Mouse (Mus musculus): Measurements from ENCODE around the gene Chd4. TPM values are rescaled to one million over a fixed set of nuclear protein-coding genes. Genes with fewer than 3 reads are reported as not detected.
A peak's percentile ranks its signal among the peaks of the same experiment; 100 is the strongest.

The Chd4 gene
- 53.5 and 59.8 TPM in 2 replicates for polyA plus RNA-seq (2015; fragmentation: Nextera tagmentation; extraction: Ambion mirVana)

DNA sequence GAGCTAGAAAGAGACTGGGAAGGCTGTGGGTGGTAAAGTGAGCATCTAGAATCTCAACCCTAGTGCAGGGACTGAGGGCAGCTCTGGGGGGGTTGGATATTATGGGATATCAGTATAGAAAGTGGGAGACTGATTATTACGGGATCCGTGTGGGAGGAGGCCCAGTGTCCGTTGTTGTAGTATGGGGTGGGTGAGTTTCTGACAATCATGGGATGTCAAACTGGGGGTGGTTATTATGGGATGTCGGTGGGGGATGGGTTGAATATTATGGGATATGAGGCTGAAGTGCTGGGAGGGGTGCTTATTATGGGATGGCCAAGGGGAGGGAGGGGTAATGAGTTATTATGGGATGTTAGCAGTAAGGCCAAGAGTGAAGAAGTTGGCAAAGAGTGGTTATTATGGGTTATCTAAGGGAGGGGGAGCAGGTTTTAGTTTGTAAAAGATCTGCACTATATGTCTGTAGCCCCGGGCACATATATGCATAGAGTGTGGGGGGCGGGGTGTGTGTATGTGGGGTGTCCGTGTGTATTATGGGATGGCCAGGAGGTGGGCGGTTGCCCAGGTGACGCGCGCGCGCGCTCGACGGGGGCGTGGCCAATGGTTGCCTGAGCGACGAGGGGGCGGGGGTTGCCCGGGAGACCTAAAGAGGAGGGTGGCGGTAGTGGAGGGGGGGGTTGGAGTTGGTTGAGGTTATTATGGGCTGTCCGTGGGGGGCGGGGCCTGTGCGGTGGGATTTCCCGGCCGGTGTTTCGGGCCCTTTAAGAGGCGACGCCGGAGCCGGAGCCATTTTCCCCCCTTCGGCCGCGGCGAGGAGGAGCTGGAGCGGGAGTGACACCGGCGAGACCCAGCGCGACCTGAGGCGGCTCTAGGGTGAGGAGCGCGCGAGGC, at the start of gene Chd4:
Gene Chd4 (plus strand): TSS at position 591 of the 888 bp plus-strand sequence.
- TF ChIP-seq CTCF (IDR thresholded peaks at IDR 0.05) (no peak), EP300 (IDR thresholded peaks at IDR 0.05) (peak; percentile 44; the same call in 1 of the 2 replicates)
- Histone ChIP-seq H3K9ac (replicated peaks; ENCODE audit: low read depth) (peak within 1 kb of the TSS; percentile 77), H3K4me1 (ENCODE audit: insufficient read depth, low read depth, low read length) (peaks cover 20% of the 10 kb centered on the region), H3K9me3 (ENCODE audit: low read length) (no peaks in the 10 kb centered on the region), H3K4me2 (replicated peaks; ENCODE audit: low read depth, low read length) (peak within 1 kb of the TSS; percentile 88), H3K27ac (ENCODE audit: low read length) (peak within 1 kb of the TSS; percentile 93), H3K27me3 (replicated peaks; ENCODE audit: insufficient read depth, low read length) (no peaks in the 10 kb centered on the region), H3K4me3 (ENCODE audit: low read depth, low read length) (peak within 1 kb of the TSS; percentile 82), H3K36me3 (ENCODE audit: insufficient read depth, low read length) (peaks cover 7% of the 10 kb centered on the region; the same call in 1 of the 2 replicates)
- WGBS, result 3% methylated on average over 31 of the region's 45 CpGs
- DNase-seq (ENCODE audit: low spot score), result peak; percentile 96
- ATAC-seq, result peak; percentile 84

DNA sequence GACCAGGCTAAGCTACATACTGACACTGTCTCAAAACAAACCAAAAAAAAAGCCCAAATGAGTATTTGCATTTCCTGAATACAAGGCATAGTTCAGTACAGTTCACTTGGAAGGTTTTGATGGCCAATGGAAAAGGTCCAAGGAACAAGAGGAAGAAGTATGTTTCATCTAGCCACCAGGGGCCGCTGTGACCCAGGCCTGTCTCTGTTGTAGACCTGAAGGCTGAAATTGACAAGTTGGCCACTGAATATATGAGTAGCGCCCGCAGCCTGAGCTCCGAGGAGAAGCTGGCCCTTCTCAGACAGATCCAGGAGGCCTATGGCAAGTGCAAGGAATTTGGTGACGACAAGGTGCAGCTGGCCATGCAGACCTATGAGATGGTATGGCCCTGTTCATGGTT, 49.1 kb upstream of the Chd4 start:
- ATAC-seq (peak; percentile 79), DNase-seq (ENCODE audit: low spot score) (peak; percentile 93)
- no peak overlapping the region for H3K9ac ChIP-seq (replicated peaks; ENCODE audit: low read depth)

DNA sequence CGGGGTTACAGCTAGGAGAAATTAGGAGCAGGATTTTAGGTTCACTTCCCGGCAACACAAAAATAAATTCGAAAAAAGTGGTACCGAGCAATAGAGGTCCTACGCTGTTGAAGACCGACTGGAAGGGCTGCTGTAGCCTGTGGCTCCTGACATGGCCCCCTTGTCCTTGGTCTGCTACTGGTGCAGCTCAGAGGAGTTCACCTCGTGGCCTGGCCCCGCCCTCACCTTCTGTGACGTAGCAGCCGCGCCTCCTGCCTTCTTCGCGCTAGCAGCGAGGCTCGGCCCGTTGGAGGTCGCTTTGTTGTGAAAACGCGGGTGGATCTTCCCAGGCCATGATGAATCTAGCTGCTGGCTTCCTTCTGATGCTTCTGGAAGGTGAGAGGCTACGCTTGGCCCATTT, 46.1 kb upstream of the Chd4 start, which contains the start of gene Acrbp:
Gene Acrbp (plus strand): TSS at position 12 of the 400 bp plus-strand sequence.
- no peak within 1 kb of the TSS for H3K27ac ChIP-seq (ENCODE audit: low read length)
- no peaks in the 10 kb centered on the region for H3K9me3 ChIP-seq (ENCODE audit: low read length)
- no peak within 1 kb of the TSS for H3K9ac ChIP-seq (replicated peaks; ENCODE audit: low read depth)
- H3K36me3 ChIP-seq (ENCODE audit: insufficient read depth, low read length), result peaks cover 49% of the 10 kb centered on the region
- no peak within 1 kb of the TSS for H3K4me2 ChIP-seq (replicated peaks; ENCODE audit: low read depth, low read length)
- ATAC-seq, result no peak
- H3K27me3 ChIP-seq (replicated peaks; ENCODE audit: insufficient read depth, low read length), result no peaks in the 10 kb centered on the region
- H3K4me1 ChIP-seq (ENCODE audit: insufficient read depth, low read depth, low read length), result no peaks in the 10 kb centered on the region
- TF ChIP-seq EP300 (IDR thresholded peaks at IDR 0.05), result no peak
- TF ChIP-seq CTCF (IDR thresholded peaks at IDR 0.05), result no peak
- DNase-seq (ENCODE audit: low spot score), result no peak
- no peak within 1 kb of the TSS for H3K4me3 ChIP-seq (ENCODE audit: low read depth, low read length)
- 38% methylated on average over 20 of the region's 20 CpGs for WGBS

More for the DNA sequence above, 49.1 kb upstream of the Chd4 start:
- no peak overlapping the region for H3K4me2 ChIP-seq (replicated peaks; ENCODE audit: low read depth, low read length)
- H3K4me1 ChIP-seq (ENCODE audit: insufficient read depth, low read depth, low read length), result no peaks in the 10 kb centered on the region
- H3K27me3 ChIP-seq (replicated peaks; ENCODE audit: insufficient read depth, low read length), result no peaks in the 10 kb centered on the region
- TF ChIP-seq EP300 (IDR thresholded peaks at IDR 0.05), result no peak
- TF ChIP-seq CTCF (IDR thresholded peaks at IDR 0.05), result peak; percentile 93
- H3K4me3 ChIP-seq (ENCODE audit: low read depth, low read length), result no peak overlapping the region
- WGBS, result 27% methylated on average over 5 of the region's 5 CpGs
- H3K27ac ChIP-seq (ENCODE audit: low read length), result no peak overlapping the region
- peaks cover 53% of the 10 kb centered on the region for H3K36me3 ChIP-seq (ENCODE audit: insufficient read depth, low read length)
- no peaks in the 10 kb centered on the region for H3K9me3 ChIP-seq (ENCODE audit: low read length)

DNA sequence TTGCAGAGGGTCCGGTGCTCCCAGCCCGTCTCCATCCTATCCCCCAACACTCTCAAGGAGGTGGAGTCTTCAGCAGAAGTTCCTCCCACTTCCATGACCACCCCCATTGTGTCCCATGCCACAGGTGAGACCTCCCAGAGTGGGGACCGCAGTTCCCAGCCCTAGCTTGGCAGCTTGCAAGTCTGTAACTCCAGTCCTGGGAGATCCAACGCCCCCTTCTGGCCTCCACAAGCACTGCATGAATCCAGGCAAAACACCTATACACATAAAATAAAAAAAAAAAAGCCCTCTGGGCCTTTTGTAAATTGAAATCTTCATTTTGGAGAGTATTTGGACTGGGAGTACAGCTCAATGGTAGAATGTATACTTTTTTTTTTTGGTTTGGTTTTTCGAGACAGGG, 44.5 kb upstream of the Chd4 start:
- H3K9ac ChIP-seq (replicated peaks; ENCODE audit: low read depth), result no peak overlapping the region
- DNase-seq (ENCODE audit: low spot score) (no peak), ATAC-seq (no peak)
- no peaks in the 10 kb centered on the region for H3K27me3 ChIP-seq (replicated peaks; ENCODE audit: insufficient read depth, low read length)
- H3K9me3 ChIP-seq (ENCODE audit: low read length), result no peaks in the 10 kb centered on the region
- H3K4me1 ChIP-seq (ENCODE audit: insufficient read depth, low read depth, low read length), result no peaks in the 10 kb centered on the region
- H3K4me3 ChIP-seq (ENCODE audit: low read depth, low read length), result no peak overlapping the region
- WGBS, result 61% methylated on average over 5 of the region's 5 CpGs
- TF ChIP-seq CTCF (IDR thresholded peaks at IDR 0.05), result peak; percentile 55
- no peak for TF ChIP-seq EP300 (IDR thresholded peaks at IDR 0.05)
- H3K36me3 ChIP-seq (ENCODE audit: insufficient read depth, low read length), result peaks cover 44% of the 10 kb centered on the region
- no peak overlapping the region for H3K27ac ChIP-seq (ENCODE audit: low read length)
- H3K4me2 ChIP-seq (replicated peaks; ENCODE audit: low read depth, low read length), result no peak overlapping the region

DNA sequence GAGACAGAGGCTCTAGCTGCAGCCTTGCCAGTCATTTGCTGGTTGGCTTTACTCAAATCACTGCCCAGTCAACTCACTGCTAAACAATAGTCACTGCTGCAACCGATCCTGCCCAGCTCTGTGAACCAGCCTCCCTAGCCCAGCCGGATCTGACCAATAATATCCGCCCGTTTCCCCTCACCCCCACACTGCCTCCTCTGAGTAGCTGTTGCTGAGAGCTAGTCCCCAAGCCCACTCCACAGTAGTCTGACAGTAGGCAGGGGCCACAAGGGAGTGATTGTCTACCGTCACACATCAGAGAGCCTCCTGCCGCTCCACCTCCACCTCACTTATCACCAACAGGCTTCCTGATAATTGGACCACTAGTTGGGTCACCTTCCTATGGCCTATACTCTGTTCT, 34.3 kb upstream of the Chd4 start:
- no peak overlapping the region for H3K27ac ChIP-seq (ENCODE audit: low read length)
- TF ChIP-seq EP300 (IDR thresholded peaks at IDR 0.05), result no peak
- no peak for TF ChIP-seq CTCF (IDR thresholded peaks at IDR 0.05)
- H3K4me1 ChIP-seq (ENCODE audit: insufficient read depth, low read depth, low read length), result no peaks in the 10 kb centered on the region
- H3K4me3 ChIP-seq (ENCODE audit: low read depth, low read length), result no peak overlapping the region
- ATAC-seq, result no peak
- DNase-seq (ENCODE audit: low spot score), result no peak
- H3K9me3 ChIP-seq (ENCODE audit: low read length), result no peaks in the 10 kb centered on the region
- no peak overlapping the region for H3K4me2 ChIP-seq (replicated peaks; ENCODE audit: low read depth, low read length)
- 0 out of 2 replicates have a peak, but pooled peaks cover 3% of the 10 kb centered on the region for H3K36me3 ChIP-seq (ENCODE audit: insufficient read depth, low read length)
- WGBS, result 25% methylated on average over 6 of the region's 6 CpGs
- H3K27me3 ChIP-seq (replicated peaks; ENCODE audit: insufficient read depth, low read length), result no peaks in the 10 kb centered on the region
- H3K9ac ChIP-seq (replicated peaks; ENCODE audit: low read depth), result no peak overlapping the region

DNA sequence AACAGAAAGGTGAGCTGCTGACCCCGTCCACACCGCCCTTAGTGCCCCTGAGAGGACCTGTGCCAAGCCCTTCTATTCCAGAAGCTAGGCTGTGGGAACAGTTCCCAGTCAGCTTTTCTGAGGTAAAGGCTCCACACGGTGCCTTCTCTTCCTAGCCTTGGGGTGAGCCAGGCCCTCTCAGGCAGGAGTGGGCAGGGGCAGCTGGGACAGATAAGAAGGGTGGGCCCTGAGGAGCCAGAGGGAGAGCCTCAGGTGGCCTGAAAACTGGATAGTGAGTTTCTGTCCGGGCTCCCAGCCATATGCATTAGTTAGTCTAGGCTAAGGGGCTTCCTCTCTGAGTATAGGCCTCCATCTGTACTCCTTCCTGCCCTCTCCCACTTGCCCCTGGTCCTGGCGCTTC, 33.3 kb upstream of the Chd4 start:
- DNase-seq (ENCODE audit: low spot score) (no peak), ATAC-seq (no peak)
- Histone ChIP-seq H3K4me1 (ENCODE audit: insufficient read depth, low read depth, low read length) (no peaks in the 10 kb centered on the region), H3K9ac (replicated peaks; ENCODE audit: low read depth) (no peak overlapping the region), H3K9me3 (ENCODE audit: low read length) (no peaks in the 10 kb centered on the region), H3K36me3 (ENCODE audit: insufficient read depth, low read length) (no peaks in the 10 kb centered on the region), H3K27ac (ENCODE audit: low read length) (no peak overlapping the region), H3K27me3 (replicated peaks; ENCODE audit: insufficient read depth, low read length) (no peaks in the 10 kb centered on the region), H3K4me3 (ENCODE audit: low read depth, low read length) (no peak overlapping the region), H3K4me2 (replicated peaks; ENCODE audit: low read depth, low read length) (no peak overlapping the region)
- 72% methylated on average over 5 of the region's 5 CpGs for WGBS
- TF ChIP-seq CTCF (IDR thresholded peaks at IDR 0.05), result no peak
- TF ChIP-seq EP300 (IDR thresholded peaks at IDR 0.05), result no peak

Data from lung, postnatal 0 days (tissue).